Mouse (Mus musculus): ENCODE results near the gene C730034F03Rik. TPM values are rescaled to one million over a fixed set of nuclear protein-coding genes. Genes with fewer than 3 reads are reported as not detected.

The C730034F03Rik gene
- total and polyA plus RNA-seq, 2 experiments from 2014 or later, result 0.90 to 2.3 TPM

GRCm38 (mm10) chr15:89478622-89479021, 49.2 kb downstream of the C730034F03Rik start:
- no peak overlapping the region for H3K9ac ChIP-seq
- H3K36me3 ChIP-seq (ENCODE audit: insufficient read depth), result no peaks in the 10 kb centered on the region
- no peaks in the 10 kb centered on the region for H3K9me3 ChIP-seq (ENCODE audit: low read length)
- WGBS, result 82% methylated on average over 3 of the region's 3 CpGs
- no peak for ATAC-seq
- no peaks in the 10 kb centered on the region for H3K27me3 ChIP-seq (ENCODE audit: insufficient read depth, low read length)
- peaks cover 6% of the 10 kb centered on the region; the same call in 1 of the 2 replicates for H3K4me1 ChIP-seq (ENCODE audit: insufficient read depth)
- no peak overlapping the region for H3K27ac ChIP-seq (ENCODE audit: low read depth, low read length)
- no peak overlapping the region for H3K4me2 ChIP-seq (ENCODE audit: low read depth)
- no peak overlapping the region for H3K4me3 ChIP-seq (ENCODE audit: low read depth, low read length)
- no peak for DNase-seq
- TF ChIP-seq CTCF (IDR thresholded peaks at IDR 0.05; ENCODE audit: low read depth), result no peak

Other genes starting within 250 kb of the C730034F03Rik start
- gene Plxnb2, start 248.8 kb upstream of the C730034F03Rik start, total RNA-seq (2014; rRNA removed), result 126 and 138 TPM in 2 replicates
- gene Plxnb2, start 248.8 kb upstream of the C730034F03Rik start, polyA plus RNA-seq (2015; fragmentation: Nextera tagmentation; extraction: Ambion mirVana), result 45.2 and 52.8 TPM in 2 replicates
- gene Dennd6b, start 233.1 kb upstream of the C730034F03Rik start, total RNA-seq (2014; rRNA removed), result 73.7 and 89.6 TPM in 2 replicates
- gene Dennd6b, start 233.1 kb upstream of the C730034F03Rik start, polyA plus RNA-seq (2015; fragmentation: Nextera tagmentation; extraction: Ambion mirVana), result 43.4 and 53.3 TPM in 2 replicates
- 252 and 296 TPM in 2 replicates for gene Ppp6r2, start 218.0 kb upstream of the C730034F03Rik start, total RNA-seq (2014; rRNA removed)
- 70.0 and 77.2 TPM in 2 replicates for gene Ppp6r2, start 218.0 kb upstream of the C730034F03Rik start, polyA plus RNA-seq (2015; fragmentation: Nextera tagmentation; extraction: Ambion mirVana)
- 164 and 165 TPM in 2 replicates for gene Sbf1, start 114.3 kb upstream of the C730034F03Rik start, total RNA-seq (2014; rRNA removed)
- gene Sbf1, start 114.3 kb upstream of the C730034F03Rik start, polyA plus RNA-seq (2015; fragmentation: Nextera tagmentation; extraction: Ambion mirVana), result 46.2 and 60.7 TPM in 2 replicates
- gene Adm2, start 106.9 kb upstream of the C730034F03Rik start, total RNA-seq (2014; rRNA removed), result not detected in 2 replicates
- not detected in 2 replicates for gene Adm2, start 106.9 kb upstream of the C730034F03Rik start, polyA plus RNA-seq (2015; fragmentation: Nextera tagmentation; extraction: Ambion mirVana)
- not detected in 2 replicates for gene Miox, start 95.2 kb upstream of the C730034F03Rik start, total RNA-seq (2014; rRNA removed)
- not detected in 2 replicates for gene Miox, start 95.2 kb upstream of the C730034F03Rik start, polyA plus RNA-seq (2015; fragmentation: Nextera tagmentation; extraction: Ambion mirVana)
- 12.5 and 17.0 TPM in 2 replicates for gene Lmf2, start 73.9 kb upstream of the C730034F03Rik start, total RNA-seq (2014; rRNA removed)
- gene Lmf2, start 73.9 kb upstream of the C730034F03Rik start, polyA plus RNA-seq (2015; fragmentation: Nextera tagmentation; extraction: Ambion mirVana), result 24.7 and 25.4 TPM in 2 replicates
- gene Ncaph2, start 73.9 kb upstream of the C730034F03Rik start, total RNA-seq (2014; rRNA removed), result 88.4 and 93.8 TPM in 2 replicates
- 94.9 and 95.1 TPM in 2 replicates for gene Ncaph2, start 73.9 kb upstream of the C730034F03Rik start, polyA plus RNA-seq (2015; fragmentation: Nextera tagmentation; extraction: Ambion mirVana)
- gene Sco2, start 55.7 kb upstream of the C730034F03Rik start, total RNA-seq (2014; rRNA removed), result 34.6 and 37.6 TPM in 2 replicates
- 24.0 and 24.2 TPM in 2 replicates for gene Sco2, start 55.7 kb upstream of the C730034F03Rik start, polyA plus RNA-seq (2015; fragmentation: Nextera tagmentation; extraction: Ambion mirVana)
- gene Tymp, start 52.5 kb upstream of the C730034F03Rik start, total RNA-seq (2014; rRNA removed), result 3.7 and 5.2 TPM in 2 replicates
- gene Tymp, start 52.5 kb upstream of the C730034F03Rik start, polyA plus RNA-seq (2015; fragmentation: Nextera tagmentation; extraction: Ambion mirVana), result 3.5 and 4.1 TPM in 2 replicates
- gene Odf3b, start 50.3 kb upstream of the C730034F03Rik start, total RNA-seq (2014; rRNA removed), result 3.5 and 5.0 TPM in 2 replicates
- 6.9 and 9.9 TPM in 2 replicates for gene Odf3b, start 50.3 kb upstream of the C730034F03Rik start, polyA plus RNA-seq (2015; fragmentation: Nextera tagmentation; extraction: Ambion mirVana)
- 0.10 and 0.23 TPM in 2 replicates for gene Klhdc7b, start 44.7 kb upstream of the C730034F03Rik start, total RNA-seq (2014; rRNA removed)
- 0.11 TPM in 1 of 2 replicates, not detected in the other for gene Klhdc7b, start 44.7 kb upstream of the C730034F03Rik start, polyA plus RNA-seq (2015; fragmentation: Nextera tagmentation; extraction: Ambion mirVana)
- gene Syce3, start 19.1 kb upstream of the C730034F03Rik start, total RNA-seq (2014; rRNA removed), result not detected in 2 replicates
- 0.49 TPM in 1 of 2 replicates, not detected in the other for gene Syce3, start 19.1 kb upstream of the C730034F03Rik start, polyA plus RNA-seq (2015; fragmentation: Nextera tagmentation; extraction: Ambion mirVana)
- 5.0 TPM in 2 replicates for gene Cpt1b, start 3.7 kb upstream of the C730034F03Rik start, total RNA-seq (2014; rRNA removed)
- 1.1 and 1.3 TPM in 2 replicates for gene Cpt1b, start 3.7 kb upstream of the C730034F03Rik start, polyA plus RNA-seq (2015; fragmentation: Nextera tagmentation; extraction: Ambion mirVana)
- gene Gm44502, start 107 bp downstream of the C730034F03Rik start, total RNA-seq (2014; rRNA removed), result 1.7 and 1.8 TPM in 2 replicates
- not detected in 2 replicates for gene Gm44502, start 107 bp downstream of the C730034F03Rik start, polyA plus RNA-seq (2015; fragmentation: Nextera tagmentation; extraction: Ambion mirVana)
- 56.9 and 59.9 TPM in 2 replicates for gene Chkb, start 319 bp downstream of the C730034F03Rik start, total RNA-seq (2014; rRNA removed)
- gene Chkb, start 319 bp downstream of the C730034F03Rik start, polyA plus RNA-seq (2015; fragmentation: Nextera tagmentation; extraction: Ambion mirVana), result 78.2 and 92.4 TPM in 2 replicates
- 95.3 and 95.8 TPM in 2 replicates for gene Mapk8ip2, start 24.3 kb downstream of the C730034F03Rik start, total RNA-seq (2014; rRNA removed)
- 57.8 and 70.9 TPM in 2 replicates for gene Mapk8ip2, start 24.3 kb downstream of the C730034F03Rik start, polyA plus RNA-seq (2015; fragmentation: Nextera tagmentation; extraction: Ambion mirVana)
- 24.5 and 32.4 TPM in 2 replicates for gene Arsa, start 47.8 kb downstream of the C730034F03Rik start, total RNA-seq (2014; rRNA removed)
- gene Arsa, start 47.8 kb downstream of the C730034F03Rik start, polyA plus RNA-seq (2015; fragmentation: Nextera tagmentation; extraction: Ambion mirVana), result 25.4 and 29.0 TPM in 2 replicates
- gene Shank3, start 70.0 kb downstream of the C730034F03Rik start, total RNA-seq (2014; rRNA removed), result 38.9 and 42.4 TPM in 2 replicates
- 5.9 and 10.6 TPM in 2 replicates for gene Shank3, start 70.0 kb downstream of the C730034F03Rik start, polyA plus RNA-seq (2015; fragmentation: Nextera tagmentation; extraction: Ambion mirVana)
- gene Acr, start 138.7 kb downstream of the C730034F03Rik start, total RNA-seq (2014; rRNA removed), result 2.0 and 3.6 TPM in 2 replicates
- gene Acr, start 138.7 kb downstream of the C730034F03Rik start, polyA plus RNA-seq (2015; fragmentation: Nextera tagmentation; extraction: Ambion mirVana), result 1.3 and 2.0 TPM in 2 replicates
- gene Rabl2, start 162.3 kb downstream of the C730034F03Rik start, total RNA-seq (2014; rRNA removed), result 38.6 and 51.3 TPM in 2 replicates
- 62.4 and 62.6 TPM in 2 replicates for gene Rabl2, start 162.3 kb downstream of the C730034F03Rik start, polyA plus RNA-seq (2015; fragmentation: Nextera tagmentation; extraction: Ambion mirVana)

Data from forebrain, postnatal 0 days (tissue).